Mouse (Mus musculus) splenic B cell, adult 2 months (primary cell): ENCODE data around the gene Ube2o.

ENCODE experiments used
- DNase-seq: peaks from one replicate; pipeline ENCODE4 v3.0.0-alpha.2; 2011; ENCODE audit warnings: low read depth, low spot score
- H3K27me3 ChIP-seq: 2 replicates; pipeline ENCODE4 v1.6.1; 2012; ENCODE audit warnings: mild to moderate bottlenecking, low read length, moderate library complexity, mixed read lengths; ENCODE audit not compliant: control insufficient read depth, poor library complexity, insufficient read depth, severe bottlenecking
- H3K36me3 ChIP-seq: 2 replicates; pipeline ENCODE4 v1.6.1; 2012; ENCODE audit warnings: mild to moderate bottlenecking, low read length, moderate library complexity, mixed read lengths; ENCODE audit not compliant: control insufficient read depth, poor library complexity, insufficient read depth, severe bottlenecking

Ube2o gene

GRCm38 (mm10) chr11:116601166-116601565 is 19.9 kb upstream of the Ube2o start:
- no peak for DNase-seq
- H3K27me3 ChIP-seq = no peaks in the 10 kb centered on the region

GRCm38 (mm10) chr11:116599230-116599629 is 18.0 kb upstream of the Ube2o start:
- Histone ChIP-seq H3K27me3 (no peaks in the 10 kb centered on the region), H3K36me3 (peaks cover 28% of the 10 kb centered on the region)
- DNase-seq = no peak

More at GRCm38 (mm10) chr11:116601166-116601565, 19.9 kb upstream of the Ube2o start:
- H3K36me3 ChIP-seq = peaks cover 33% of the 10 kb centered on the region

- no peak for DNase-seq
- Histone ChIP-seq H3K36me3 (peaks cover 26% of the 10 kb centered on the region), H3K27me3 (no peaks in the 10 kb centered on the region)
Measured at GRCm38 (mm10) chr11:116598193-116598592, 16.9 kb upstream of the Ube2o start.

GRCm38 (mm10) chr11:116596766-116597165 is 15.5 kb upstream of the Ube2o start:
- Histone ChIP-seq H3K36me3 (peaks cover 21% of the 10 kb centered on the region), H3K27me3 (no peaks in the 10 kb centered on the region)

GRCm38 (mm10) chr11:116593345-116593744 is 12.1 kb upstream of the Ube2o start:
- DNase-seq = no peak
- Histone ChIP-seq H3K27me3 (no peaks in the 10 kb centered on the region), H3K36me3 (peaks cover 10% of the 10 kb centered on the region; the same call in 1 of the 2 replicates)

More at GRCm38 (mm10) chr11:116596766-116597165, 15.5 kb upstream of the Ube2o start:
- no peak for DNase-seq

- DNase-seq = peak; percentile 94
- no peaks in the 10 kb centered on the region for H3K27me3 ChIP-seq
- peaks cover 7% of the 10 kb centered on the region; the same call in 1 of the 2 replicates for H3K36me3 ChIP-seq
Measured at GRCm38 (mm10) chr11:116592428-116592827, 11.2 kb upstream of the Ube2o start.

- H3K27me3 ChIP-seq = no peaks in the 10 kb centered on the region
- H3K36me3 ChIP-seq = no peaks in the 10 kb centered on the region; the same call in 1 of the 2 replicates
- DNase-seq = no peak
Measured at GRCm38 (mm10) chr11:116591621-116592020, 10.4 kb upstream of the Ube2o start.

- no peaks in the 10 kb centered on the region for H3K27me3 ChIP-seq
- H3K36me3 ChIP-seq = no peaks in the 10 kb centered on the region
- DNase-seq = peak; percentile 42
Measured at GRCm38 (mm10) chr11:116589574-116589973, 8.3 kb upstream of the Ube2o start.

GRCm38 (mm10) chr11:116589020-116589531 is 7.8 kb upstream of the Ube2o start:
- no peak for DNase-seq
- Histone ChIP-seq H3K36me3 (no peaks in the 10 kb centered on the region), H3K27me3 (no peaks in the 10 kb centered on the region)

GRCm38 (mm10) chr11:116586801-116587631 is 5.8 kb upstream of the Ube2o start:
- Histone ChIP-seq H3K27me3 (no peaks in the 10 kb centered on the region), H3K36me3 (no peaks in the 10 kb centered on the region)
- DNase-seq = peak; percentile 86

- no peaks in the 10 kb centered on the region for H3K36me3 ChIP-seq
- DNase-seq = no peak
Measured at GRCm38 (mm10) chr11:116586310-116586709, 5.1 kb upstream of the Ube2o start, which contains the start of gene Aanat. Gene Aanat (plus strand): TSS chr11:116586432.

GRCm38 (mm10) chr11:116585682-116586081 is 4.4 kb upstream of the Ube2o start:
- no peaks in the 10 kb centered on the region for H3K27me3 ChIP-seq
- no peak for DNase-seq
- H3K36me3 ChIP-seq = no peaks in the 10 kb centered on the region

More at GRCm38 (mm10) chr11:116586310-116586709, 5.1 kb upstream of the Ube2o start, which contains the start of gene Aanat:
- no peaks in the 10 kb centered on the region for H3K27me3 ChIP-seq

- peak; percentile 67 for DNase-seq
- no peaks in the 10 kb centered on the region for H3K36me3 ChIP-seq
- H3K27me3 ChIP-seq = no peaks in the 10 kb centered on the region
Measured at GRCm38 (mm10) chr11:116580711-116581375, 404 bp downstream of the Ube2o start.

GRCm38 (mm10) chr11:116580031-116580652 is 1.1 kb downstream of the Ube2o start:
- DNase-seq = no peak
- Histone ChIP-seq H3K27me3 (no peaks in the 10 kb centered on the region), H3K36me3 (no peaks in the 10 kb centered on the region)
